Mouse (Mus musculus) cerebellum, adult 2 months (tissue): ENCODE data around the gene Hist1h3c.

Experiments
- CTCF ChIP-seq: fragments of 200-500 bp; IDR thresholded peaks from 2 replicates; pipeline ENCODE4 v1.5.1; 2011; ENCODE audit warnings: low read depth, mild to moderate bottlenecking, control low read depth, low read length, moderate library complexity, borderline replicate concordance; ENCODE audit not compliant: insufficient read depth
- POLR2A ChIP-seq: fragments of 200-500 bp; IDR thresholded peaks from 2 replicates; pipeline ENCODE4 v1.6.1; 2011; ENCODE audit warnings: low read length, control low read depth, borderline replicate concordance; ENCODE audit not compliant: insufficient read depth

- TF ChIP-seq POLR2A, result no peak
- no peak for TF ChIP-seq CTCF
These were observed 16.2 kb downstream of the Hist1h3c start for GRCm38 (mm10) chr13:23729192-23729525.
